Mouse (Mus musculus) ES-Bruce4 (cell line): ENCODE data around the gene Slc16a6. TPM values are rescaled to one million over a fixed set of nuclear protein-coding genes. Genes with fewer than 3 reads are reported as not detected.

Experiments
- H3K27ac ChIP-seq: 2 replicates; pipeline ENCODE4 v1.5.1; 2012; ENCODE audit warnings: low read length, inconsistent platforms; ENCODE audit not compliant: insufficient read depth
- H3K27me3 ChIP-seq: 2 replicates; pipeline ENCODE4 v1.6.1; 2012; ENCODE audit warnings: mild to moderate bottlenecking, low read length, inconsistent platforms; ENCODE audit not compliant: control insufficient read depth, poor library complexity, insufficient read depth, severe bottlenecking
- H3K36me3 ChIP-seq: 2 replicates; pipeline ENCODE4 v1.6.1; 2012; ENCODE audit warnings: inconsistent platforms, mild to moderate bottlenecking, low read length, moderate library complexity; ENCODE audit not compliant: control insufficient read depth, poor library complexity, insufficient read depth, severe bottlenecking
- H3K4me1 ChIP-seq: one replicate; pipeline ENCODE4 v1.8.1; 2011; ENCODE audit warnings: low read length; ENCODE audit not compliant: control insufficient read depth, insufficient read depth
- H3K4me3 ChIP-seq: 2 replicates; pipeline ENCODE4 v1.5.1; 2011; ENCODE audit warnings: low read depth, mild to moderate bottlenecking, low read length
- H3K9ac ChIP-seq: 2 replicates; pipeline ENCODE4 v1.6.1; 2012; ENCODE audit warnings: low read depth, mild to moderate bottlenecking, inconsistent platforms; ENCODE audit not compliant: poor library complexity, severe bottlenecking
- H3K9me3 ChIP-seq: replicated peaks from 2 replicates; pipeline ENCODE4 v1.6.1; 2012; ENCODE audit warnings: mild to moderate bottlenecking, low read length, inconsistent platforms; ENCODE audit not compliant: control insufficient read depth, poor library complexity, insufficient read depth, severe bottlenecking
- CTCF ChIP-seq: IDR thresholded peaks from one replicate; pipeline ENCODE4 v1.8.1; 2011; ENCODE audit warnings: low read depth, low read length
- EP300 ChIP-seq: IDR thresholded peaks from 2 replicates; pipeline ENCODE4 v1.6.1; 2011; ENCODE audit warnings: low read depth, low read length; ENCODE audit not compliant: insufficient read depth
- POLR2A ChIP-seq: IDR thresholded peaks from one replicate; pipeline ENCODE4 v1.8.1; 2011; ENCODE audit warnings: low read length; ENCODE audit not compliant: insufficient read depth
- polyA plus RNA-seq: library from polyadenylated mRNA; stranded (reverse); fragments of >200 nt; gene quantifications from 2 replicates; pipeline ENCODE4 v1.2.4, GENCODE M21; 2011; ENCODE audit warnings: low read depth; ENCODE audit not compliant: missing spikeins, insufficient read depth, insufficient read length

The Slc16a6 gene
- polyA plus RNA-seq, 1 experiment: 14.7 TPM

DNA sequence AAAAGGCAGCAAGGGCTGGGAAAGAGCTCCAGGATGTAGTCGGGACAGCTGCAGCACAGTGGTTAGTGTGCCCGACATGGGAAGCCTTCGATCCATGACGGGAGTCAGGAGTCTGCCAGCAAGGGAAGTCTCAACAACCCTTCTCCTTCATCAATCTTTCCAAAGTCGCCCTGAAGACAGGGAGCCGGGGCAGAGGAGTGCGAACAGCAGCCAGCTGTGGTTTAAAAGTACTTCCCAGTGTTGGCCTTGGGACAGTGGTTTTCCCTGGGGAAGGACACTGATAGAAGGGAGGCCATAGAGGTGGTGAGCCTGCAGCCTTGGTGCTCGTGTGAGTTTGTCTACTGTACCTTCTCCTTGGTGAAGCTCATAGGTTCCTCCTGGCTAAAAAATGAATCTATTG, 6.4 kb downstream of the Slc16a6 start:
- no peak for TF ChIP-seq POLR2A
- no peak for TF ChIP-seq EP300
- no peak for TF ChIP-seq CTCF
- Histone ChIP-seq H3K9me3 (no peaks in the 10 kb centered on the region), H3K4me1 (no peaks in the 10 kb centered on the region), H3K36me3 (no peaks in the 10 kb centered on the region), H3K27me3 (no peaks in the 10 kb centered on the region), H3K9ac (no peak overlapping the region), H3K4me3 (no peak overlapping the region), H3K27ac (no peak overlapping the region)

DNA sequence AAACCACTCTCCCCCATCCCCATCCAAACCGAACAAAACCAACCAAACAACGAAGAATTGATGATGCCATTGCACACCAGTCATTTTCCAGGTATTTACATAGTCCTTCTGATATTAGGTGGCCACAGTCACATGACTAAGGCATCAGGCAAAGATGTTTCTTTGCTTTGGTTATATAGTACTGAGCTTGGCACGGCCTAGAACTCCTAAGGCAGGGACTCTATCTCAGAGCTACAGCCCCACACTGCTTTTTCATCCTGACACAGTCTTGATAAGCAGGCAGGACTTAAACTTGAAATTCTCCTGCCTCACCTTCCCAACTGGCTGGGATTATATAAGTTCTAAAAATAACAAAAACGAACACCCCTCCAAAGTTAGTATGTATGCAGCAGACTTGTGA, 8.3 kb downstream of the Slc16a6 start:
- H3K4me3 ChIP-seq: no peak overlapping the region

DNA sequence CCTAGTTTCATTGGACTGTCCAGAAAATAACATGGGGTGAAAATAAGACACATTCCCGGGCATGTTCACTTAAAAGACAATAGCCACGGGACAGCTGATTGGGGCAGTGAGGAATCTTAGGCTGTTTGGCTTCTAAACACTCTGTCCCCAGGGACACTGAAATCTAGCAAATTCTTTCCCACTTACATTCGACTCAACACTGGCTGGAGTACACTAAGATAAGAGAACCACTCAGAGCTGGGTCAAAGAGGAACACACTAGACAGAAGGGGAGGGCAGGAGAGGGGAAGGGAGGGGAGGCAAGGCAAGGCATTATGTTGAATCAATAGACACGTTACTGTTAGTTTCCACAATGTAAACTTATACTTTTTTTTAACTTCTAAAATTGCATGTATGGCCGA, 12.8 kb downstream of the Slc16a6 start:
- Histone ChIP-seq H3K9ac (no peak overlapping the region), H3K4me1 (no peaks in the 10 kb centered on the region), H3K36me3 (no peaks in the 10 kb centered on the region), H3K27me3 (no peaks in the 10 kb centered on the region), H3K9me3 (no peaks in the 10 kb centered on the region), H3K27ac (no peak overlapping the region), H3K4me3 (no peak overlapping the region)
- TF ChIP-seq EP300: no peak
- no peak for TF ChIP-seq CTCF
- TF ChIP-seq POLR2A: no peak

More for the DNA sequence above, 8.3 kb downstream of the Slc16a6 start:
- Histone ChIP-seq H3K4me1 (no peaks in the 10 kb centered on the region), H3K27me3 (no peaks in the 10 kb centered on the region), H3K36me3 (no peaks in the 10 kb centered on the region), H3K9ac (no peak overlapping the region), H3K9me3 (no peaks in the 10 kb centered on the region), H3K27ac (no peak overlapping the region)
- TF ChIP-seq EP300 (no peak), POLR2A (no peak), CTCF (no peak)

DNA sequence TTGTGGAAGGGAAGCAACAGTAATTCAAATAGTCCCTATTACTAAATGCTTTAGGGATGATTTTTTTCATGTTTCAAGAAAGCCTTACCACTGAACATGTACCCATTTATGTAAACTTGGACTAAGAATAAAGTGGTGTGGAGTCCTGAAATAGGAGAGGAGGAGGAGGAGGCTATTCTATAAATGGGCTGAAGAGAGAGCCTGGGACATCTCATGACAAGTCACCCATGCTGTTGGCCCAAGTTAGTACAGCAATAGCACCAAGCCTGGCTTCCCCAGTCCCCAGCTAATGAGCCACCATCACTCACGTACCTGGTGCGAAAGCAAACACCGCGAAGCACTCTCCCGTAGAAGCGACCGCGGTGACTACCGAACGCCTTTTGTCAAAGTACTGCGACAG, 15.2 kb downstream of the Slc16a6 start:
- Histone ChIP-seq H3K4me1 (no peaks in the 10 kb centered on the region), H3K27me3 (no peaks in the 10 kb centered on the region), H3K4me3 (no peak overlapping the region), H3K36me3 (no peaks in the 10 kb centered on the region), H3K27ac (no peak overlapping the region), H3K9ac (no peak overlapping the region), H3K9me3 (no peaks in the 10 kb centered on the region)
- no peak for TF ChIP-seq CTCF
- no peak for TF ChIP-seq POLR2A
- TF ChIP-seq EP300: no peak

DNA sequence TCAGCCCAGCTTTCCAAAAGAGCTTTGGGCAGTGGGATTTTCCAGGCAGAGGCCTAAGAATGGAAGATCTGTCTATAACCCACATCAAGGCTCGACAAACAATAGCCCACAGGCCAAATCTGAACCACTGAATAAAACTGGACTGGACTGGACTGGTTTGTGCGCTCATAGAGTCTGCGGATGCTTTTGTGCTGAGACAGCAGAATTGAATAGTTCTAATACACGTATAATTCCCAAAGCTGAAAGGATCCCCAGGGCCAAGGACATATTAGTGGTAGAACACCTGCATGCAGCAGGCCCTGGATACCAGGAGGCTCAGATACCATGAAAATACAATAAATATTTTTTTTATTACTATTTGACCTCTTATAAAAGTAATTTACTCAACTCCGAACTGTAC, 17.1 kb downstream of the Slc16a6 start:
- TF ChIP-seq EP300 (no peak), POLR2A (no peak), CTCF (no peak)
- H3K9me3 ChIP-seq: no peaks in the 10 kb centered on the region
- no peak overlapping the region for H3K9ac ChIP-seq
- no peaks in the 10 kb centered on the region for H3K4me1 ChIP-seq
- no peak overlapping the region for H3K4me3 ChIP-seq
- H3K27me3 ChIP-seq: no peaks in the 10 kb centered on the region
- no peaks in the 10 kb centered on the region for H3K36me3 ChIP-seq
- no peak overlapping the region for H3K27ac ChIP-seq

DNA sequence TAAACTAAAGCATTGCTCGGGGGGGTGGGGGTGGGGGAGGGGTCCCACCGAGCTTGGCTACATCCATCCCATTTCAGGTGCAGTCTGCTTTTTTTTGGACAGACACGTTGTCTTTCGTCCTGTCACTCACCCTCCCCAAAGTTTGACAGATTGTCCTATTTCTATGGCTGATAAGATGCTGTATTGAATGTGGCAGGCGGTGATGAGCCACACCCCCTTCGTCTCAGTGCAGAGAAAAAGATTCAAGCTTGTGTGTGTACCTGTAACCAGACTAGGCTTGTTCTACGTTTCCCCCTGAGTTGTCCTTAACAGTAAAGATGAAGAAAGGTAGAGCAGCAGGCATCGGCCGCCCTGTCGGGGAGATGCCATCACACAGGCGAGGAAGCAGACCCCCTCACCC, 22.2 kb downstream of the Slc16a6 start:
- Histone ChIP-seq H3K27me3 (no peaks in the 10 kb centered on the region), H3K4me3 (no peak overlapping the region), H3K36me3 (no peaks in the 10 kb centered on the region), H3K4me1 (no peaks in the 10 kb centered on the region), H3K9me3 (no peaks in the 10 kb centered on the region), H3K9ac (no peak overlapping the region), H3K27ac (no peak overlapping the region)
- no peak for TF ChIP-seq POLR2A
- TF ChIP-seq EP300: no peak
- TF ChIP-seq CTCF: no peak
